Mouse (Mus musculus) mouse embryonic stem cell (cell line): ENCODE results near the gene Akap12.

Experiments
- in situ Hi-C, 2 experiments: fragments of 300-500 bp; cut with MboI; formaldehyde crosslinking; loops; 1 replicate in 1 of 2; 3 replicates in 1 of 2; pipeline ENCODE4 v1.14.3; 2019 to 2020; ENCODE audit warnings: low sequenced_read_pairs in 2 of 2, low pct_unique_long_range_greater_than_20kb in 1 of 2, mixed read lengths in 1 of 2; ENCODE audit not compliant: unreplicated experiment in 1 of 2

The Akap12 gene

GRCm38 (mm10) chr10:4266041-4266930, at the start of gene Akap12:
Gene Akap12 (plus strand): TSS chr10:4266380.
- in situ Hi-C loops: no loop called here

- in situ Hi-C loops: no loop called here
These were observed 35.4 kb upstream of the Akap12 start for GRCm38 (mm10) chr10:4230563-4231359.

- in situ Hi-C loops: no loop called here
These were observed 33.1 kb upstream of the Akap12 start for GRCm38 (mm10) chr10:4233102-4233501.

GRCm38 (mm10) chr10:4239794-4240574, 26.2 kb upstream of the Akap12 start:
- in situ Hi-C loops: no loop called here

GRCm38 (mm10) chr10:4243591-4244300, 22.4 kb upstream of the Akap12 start:
- in situ Hi-C loops: no loop called here

GRCm38 (mm10) chr10:4245812-4246211, 20.4 kb upstream of the Akap12 start:
- in situ Hi-C loops: no loop called here

- in situ Hi-C loops: no loop called here
These were observed 19.8 kb upstream of the Akap12 start for GRCm38 (mm10) chr10:4246407-4246806.

- in situ Hi-C loops: no loop called here
These were observed 16.8 kb upstream of the Akap12 start for GRCm38 (mm10) chr10:4249235-4249845.

- in situ Hi-C loops: no loop called here
These were observed 15.5 kb upstream of the Akap12 start for GRCm38 (mm10) chr10:4250681-4251080.

GRCm38 (mm10) chr10:4253613-4254012, 12.6 kb upstream of the Akap12 start:
- in situ Hi-C loops: no loop called here

GRCm38 (mm10) chr10:4254459-4254858, 11.7 kb upstream of the Akap12 start:
- in situ Hi-C loops: no loop called here

- in situ Hi-C loops: no loop called here
These were observed 5.3 kb upstream of the Akap12 start for GRCm38 (mm10) chr10:4260925-4261324.

- in situ Hi-C loops: no loop called here
These were observed 4.7 kb upstream of the Akap12 start for GRCm38 (mm10) chr10:4261359-4261952.

- in situ Hi-C loops: no loop called here
These were observed 539 bp upstream of the Akap12 start for GRCm38 (mm10) chr10:4265641-4266040.

GRCm38 (mm10) chr10:4266931-4267310, 741 bp downstream of the Akap12 start:
- in situ Hi-C loops: no loop called here

- in situ Hi-C loops: no loop called here
These were observed 1.3 kb downstream of the Akap12 start for GRCm38 (mm10) chr10:4267481-4267880.

GRCm38 (mm10) chr10:4268140-4268539, 2.0 kb downstream of the Akap12 start:
- in situ Hi-C loops: no loop called here

GRCm38 (mm10) chr10:4275572-4275971, 9.4 kb downstream of the Akap12 start:
- in situ Hi-C loops: no loop called here
